Mouse (Mus musculus) gastrocnemius, adult 18-20 months (tissue): Measurements from ENCODE around the gene Rad50. TPM values are rescaled to one million over a fixed set of nuclear protein-coding genes. Genes with fewer than 3 reads are reported as not detected.

Source experiments
- total RNA-seq, 2 experiments: library from RNA; stranded (reverse); gene quantifications; 2 replicates each; pipeline ENCODE4 v1.2.3; 2021

Rad50 gene
- total RNA-seq, 2 experiments from 2014 or later: 4.3 to 5.4 TPM

Other genes with a start within 250 kb of the Rad50 start
- not detected for gene Gm9837, start 236.8 kb downstream of the Rad50 start, total RNA-seq
- gene Gm9945, start 227.2 kb downstream of the Rad50 start, total RNA-seq: not detected
- under 1 TPM; 0.07 TPM for gene Sowaha, start 227.0 kb downstream of the Rad50 start, total RNA-seq
- 10 to 100 TPM in 1 of 2 experiments, 1 to 10 TPM in 1; 8.4 to 10.3 TPM for gene Sept8, start 188.1 kb downstream of the Rad50 start, total RNA-seq
- 1 to 10 TPM; 4.5 to 5.0 TPM for gene Kif3a, start 139.9 kb downstream of the Rad50 start, total RNA-seq
- not detected for gene Il4, start 88.7 kb downstream of the Rad50 start, total RNA-seq
- gene Il13, start 72.6 kb downstream of the Rad50 start, total RNA-seq: not detected
- not detected for gene Il5, start 13.5 kb upstream of the Rad50 start, total RNA-seq
- 1 to 10 TPM; 4.7 to 9.9 TPM for gene Irf1, start 62.7 kb upstream of the Rad50 start, total RNA-seq
- gene Gm17334, start 65.9 kb upstream of the Rad50 start, total RNA-seq: not detected
- gene Gm12216, start 151.9 kb upstream of the Rad50 start, total RNA-seq: 1 to 10 TPM in 1 of 2 experiments, under 1 TPM in 1; 0.84 to 2.1 TPM
- 1 to 10 TPM; 7.1 to 9.3 TPM for gene Slc22a5, start 184.3 kb upstream of the Rad50 start, total RNA-seq